Mouse (Mus musculus) liver, embryonic 14.5 days (tissue): ENCODE results near the gene Csnk2a2.

ENCODE experiments used
- CTCF ChIP-seq: IDR thresholded peaks from 2 replicates; pipeline ENCODE4 v1.5.1; 2016; ENCODE audit warnings: antibody characterized with exemption, low read depth, control low read depth
- EP300 ChIP-seq: IDR thresholded peaks from 2 replicates; pipeline ENCODE4 v1.6.1; 2016; ENCODE audit warnings: antibody characterized with exemption, low read depth

GRCm38 (mm10) chr8:95505606-95506005 lies 15.8 kb upstream of the Csnk2a2 start:
- TF ChIP-seq CTCF = no peak
- no peak for TF ChIP-seq EP300
